11 mouse cellular contexts compared by ENCODE assay signal in the genomic region with DNA sequence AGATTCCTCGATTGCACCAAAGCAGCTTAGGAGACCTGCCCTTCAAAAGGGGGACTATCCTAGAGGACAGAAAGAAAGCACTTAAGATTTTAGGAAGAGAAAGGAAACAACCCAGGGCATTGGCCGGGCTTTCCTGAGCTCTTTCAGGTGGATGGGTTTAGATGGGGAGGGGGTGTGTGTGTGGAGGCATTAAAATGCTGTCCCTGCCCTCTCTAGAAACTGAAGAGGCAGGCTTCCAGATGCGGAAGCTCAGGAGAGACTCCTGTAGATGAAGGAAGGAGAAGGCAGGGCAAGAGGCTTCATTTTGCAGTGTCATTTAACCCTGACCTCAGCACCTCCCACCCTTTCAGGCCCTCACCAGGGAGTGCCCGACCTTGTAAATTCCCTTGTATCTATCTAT.
DNase-seq lines count a peak whose midpoint lies in the region; ATAC-seq lines count a peak whose summit lies in the region.
"Had no signal": no experiment of that assay in that cellular context is flagged by ENCODE, and none has a peak within 500 bp of the region (broad histone marks: within the 10 kb centered on the region; RNA-seq: fewer than 3 reads in every experiment).

No protein-coding gene starts in this region.

- no peaks in the 10 kb centered on the region for H3K36me3 ChIP-seq in neural tube, embryonic 11.5 days (ENCODE audit: control insufficient read depth, insufficient read depth, low read length)
- no peaks in the 10 kb centered on the region for H3K36me3 ChIP-seq in limb, embryonic 12.5 days

- H3K27ac ChIP-seq in neural tube, embryonic 11.5 days (ENCODE audit: low read depth, low read length) = no peak overlapping the region
- H3K27ac ChIP-seq in limb, embryonic 12.5 days = no peak overlapping the region

- peak; percentile 28 for DNase-seq in embryo, embryonic 10 days (ENCODE audit: low spot score)
- no peak for DNase-seq in embryo, embryonic 9.5 days (ENCODE audit: extremely low spot score)
- no peak for DNase-seq in neural tube, embryonic 11.5 days (ENCODE audit: low spot score)
- no peak for DNase-seq in neural tube, embryonic 10.5 days (ENCODE audit: extremely low spot score, low spot score)
- DNase-seq in adrenal gland, adult 8-10 months = no peak
- DNase-seq in thymus, postnatal 4 days = no peak
- DNase-seq: kidney, postnatal 25 days had no signal

- 3% methylated on average over 4 of the region's 4 CpGs for WGBS in neural tube, embryonic 11.5 days
- 3% methylated on average over 4 of the region's 4 CpGs for WGBS in limb, embryonic 12.5 days

- peaks cover 5% of the 10 kb centered on the region; the same call in 1 of the 2 replicates for H3K27me3 ChIP-seq in neural tube, embryonic 11.5 days (ENCODE audit: control insufficient read depth, insufficient read depth, low read length)
- peaks cover 32% of the 10 kb centered on the region for H3K27me3 ChIP-seq in limb, embryonic 12.5 days

- peak overlapping the region; percentile 37 for H3K4me3 ChIP-seq in neural tube, embryonic 11.5 days (ENCODE audit: low read depth, low read length)
- peak overlapping the region; percentile 48 for H3K4me3 ChIP-seq in limb, embryonic 12.5 days (replicated peaks)
- H3K4me3 ChIP-seq: myocyte had no signal

- peak overlapping the region; percentile 61 for H3K9ac ChIP-seq in neural tube, embryonic 11.5 days (ENCODE audit: low read length)
- H3K9ac ChIP-seq in limb, embryonic 12.5 days (replicated peaks) = no peak overlapping the region

- peaks cover 3% of the 10 kb centered on the region; the same call in 1 of the 2 replicates for H3K4me1 ChIP-seq in neural tube, embryonic 11.5 days (ENCODE audit: control insufficient read depth, insufficient read depth, low read length)
- H3K4me1 ChIP-seq in limb, embryonic 12.5 days (replicated peaks) = peaks cover 10% of the 10 kb centered on the region; the same call in 1 of the 2 replicates

- H3K9me3 ChIP-seq in neural tube, embryonic 11.5 days (ENCODE audit: control insufficient read depth, low read length) = no peaks in the 10 kb centered on the region
- H3K9me3 ChIP-seq in limb, embryonic 12.5 days = no peaks in the 10 kb centered on the region

- no peak for ATAC-seq in neural tube, embryonic 11.5 days (ENCODE audit: insufficient read depth, low FRiP score, low TSS enrichment)
- ATAC-seq in limb, embryonic 12.5 days (ENCODE audit: insufficient number of reproducible peaks, insufficient read depth, low FRiP score, low TSS enrichment, low read depth) = no peak
- no peak for ATAC-seq in CD4-positive, CD25-positive, alpha-beta regulatory T cell, adult 4 months
- ATAC-seq: activated CD4-positive, CD25-positive, alpha-beta regulatory T cell, adult 4 months had no signal

- peak overlapping the region; percentile 75 for H3K4me2 ChIP-seq in neural tube, embryonic 11.5 days (ENCODE audit: low read depth)
- H3K4me2 ChIP-seq in limb, embryonic 12.5 days = peak overlapping the region; percentile 80
